Mouse (Mus musculus) cerebellum, adult 9-10 months (tissue): Measurements from ENCODE around the gene Dld.

Experiments
- DNase-seq: peaks from one replicate; pipeline ENCODE4 v3.0.0; 2022

Gene Dld

GRCm38 (mm10) chr12:31350944-31351928 is at the start of gene Dld:
Dld (minus strand) TSS chr12:31351453.
- DNase-seq = peak; percentile 95

- no peak for DNase-seq
These were observed 49.6 kb upstream of the Dld start for GRCm38 (mm10) chr12:31400821-31401220.

- no peak for DNase-seq
These were observed 46.5 kb upstream of the Dld start for GRCm38 (mm10) chr12:31397709-31398108.

GRCm38 (mm10) chr12:31395895-31396294 is 44.6 kb upstream of the Dld start:
- DNase-seq = no peak

- no peak for DNase-seq
These were observed 40.4 kb upstream of the Dld start for GRCm38 (mm10) chr12:31391696-31392095.

- DNase-seq = no peak
These were observed 39.3 kb upstream of the Dld start, which contains the start of gene Slc26a3 for GRCm38 (mm10) chr12:31390571-31390970. Slc26a3 (plus strand) TSS chr12:31390871.

GRCm38 (mm10) chr12:31387303-31387702 is 36.0 kb upstream of the Dld start:
- no peak for DNase-seq

- no peak for DNase-seq
These were observed 31.2 kb upstream of the Dld start for GRCm38 (mm10) chr12:31382451-31382850.

GRCm38 (mm10) chr12:31380878-31381277 is 29.6 kb upstream of the Dld start:
- DNase-seq = no peak

- DNase-seq = no peak
These were observed 26.0 kb upstream of the Dld start for GRCm38 (mm10) chr12:31377241-31377640.

GRCm38 (mm10) chr12:31376326-31376950 is 25.2 kb upstream of the Dld start:
- DNase-seq = no peak

- no peak for DNase-seq
These were observed 24.0 kb upstream of the Dld start for GRCm38 (mm10) chr12:31375283-31375615.

- DNase-seq = peak; percentile 71
These were observed 23.5 kb upstream of the Dld start for GRCm38 (mm10) chr12:31374603-31375282.

- no peak for DNase-seq
These were observed 18.4 kb upstream of the Dld start for GRCm38 (mm10) chr12:31369656-31370055.

GRCm38 (mm10) chr12:31369118-31369517 is 17.9 kb upstream of the Dld start:
- DNase-seq = no peak

- DNase-seq = no peak
These were observed 16.5 kb upstream of the Dld start for GRCm38 (mm10) chr12:31367721-31368120.

- no peak for DNase-seq
These were observed 15.2 kb upstream of the Dld start for GRCm38 (mm10) chr12:31366428-31366827.

GRCm38 (mm10) chr12:31350191-31350943 is 886 bp downstream of the Dld start:
- peak; percentile 39 for DNase-seq

GRCm38 (mm10) chr12:31333261-31333660 is 18.0 kb downstream of the Dld start:
- DNase-seq = peak; percentile 80

- no peak for DNase-seq
These were observed 24.1 kb downstream of the Dld start for GRCm38 (mm10) chr12:31327139-31327538.

- DNase-seq = no peak
These were observed 28.0 kb downstream of the Dld start for GRCm38 (mm10) chr12:31323136-31323695.

- DNase-seq = no peak
These were observed 29.7 kb downstream of the Dld start for GRCm38 (mm10) chr12:31321532-31321931.
